Mouse (Mus musculus): ENCODE measurements around the gene Gm20662.

Gene Gm20662

GRCm38 (mm10) chr9:108054331-108055040, 58.3 kb downstream of the Gm20662 start:
- no peak for DNase-seq (ENCODE audit: low read depth)

GRCm38 (mm10) chr9:108055061-108055460, 58.9 kb downstream of the Gm20662 start:
- DNase-seq (ENCODE audit: low read depth), result no peak

- DNase-seq (ENCODE audit: low read depth), result no peak
Observed at GRCm38 (mm10) chr9:108055661-108056237, 59.6 kb downstream of the Gm20662 start.

- DNase-seq (ENCODE audit: low read depth), result no peak
Observed at GRCm38 (mm10) chr9:108056361-108057261, 60.5 kb downstream of the Gm20662 start.

- no peak for DNase-seq (ENCODE audit: low read depth)
Observed at GRCm38 (mm10) chr9:108057262-108057562, 61.1 kb downstream of the Gm20662 start.

- no peak for DNase-seq (ENCODE audit: low read depth)
Observed at GRCm38 (mm10) chr9:108058291-108058690, 62.1 kb downstream of the Gm20662 start.

GRCm38 (mm10) chr9:108062142-108062541, 66.0 kb downstream of the Gm20662 start:
- DNase-seq (ENCODE audit: low read depth), result no peak

- DNase-seq (ENCODE audit: low read depth), result no peak
Observed at GRCm38 (mm10) chr9:108063361-108063760, 67.2 kb downstream of the Gm20662 start.

- peak; percentile 55 for DNase-seq (ENCODE audit: low read depth)
Observed at GRCm38 (mm10) chr9:108065491-108066011, 69.4 kb downstream of the Gm20662 start.

GRCm38 (mm10) chr9:108067199-108067598, 71.0 kb downstream of the Gm20662 start:
- DNase-seq (ENCODE audit: low read depth), result no peak

GRCm38 (mm10) chr9:108067900-108068299, 71.8 kb downstream of the Gm20662 start:
- peak; percentile 90 for DNase-seq (ENCODE audit: low read depth)

- DNase-seq (ENCODE audit: low read depth), result no peak
Observed at GRCm38 (mm10) chr9:108069007-108069406, 72.9 kb downstream of the Gm20662 start.

GRCm38 (mm10) chr9:108069529-108069928, 73.4 kb downstream of the Gm20662 start:
- DNase-seq (ENCODE audit: low read depth), result no peak

- DNase-seq (ENCODE audit: low read depth), result no peak
Observed at GRCm38 (mm10) chr9:108071801-108072200, 75.7 kb downstream of the Gm20662 start.

GRCm38 (mm10) chr9:108072481-108072924, 76.4 kb downstream of the Gm20662 start:
- DNase-seq (ENCODE audit: low read depth), result no peak

- DNase-seq (ENCODE audit: low read depth), result no peak
Observed at GRCm38 (mm10) chr9:108073141-108073930, 77.2 kb downstream of the Gm20662 start.

- no peak for DNase-seq (ENCODE audit: low read depth)
Observed at GRCm38 (mm10) chr9:108080168-108080567, 84.0 kb downstream of the Gm20662 start, which contains the start of gene Mst1. Gene Mst1 (plus strand): TSS chr9:108080436.

- DNase-seq (ENCODE audit: low read depth), result peak; percentile 26
Observed at GRCm38 (mm10) chr9:108082549-108082948, 86.4 kb downstream of the Gm20662 start.

- peak; percentile 73 for DNase-seq (ENCODE audit: low read depth)
Observed at GRCm38 (mm10) chr9:108082988-108083431, 86.9 kb downstream of the Gm20662 start, which contains the start of gene Rnf123. Gene Rnf123 (minus strand): TSS chr9:108083346.

- DNase-seq (ENCODE audit: low read depth), result no peak
Observed at GRCm38 (mm10) chr9:108083561-108083960, 87.4 kb downstream of the Gm20662 start.

GRCm38 (mm10) chr9:108085261-108085660, 89.1 kb downstream of the Gm20662 start:
- no peak for DNase-seq (ENCODE audit: low read depth)

Measured in naive thymus-derived CD4-positive, alpha-beta T cell, adult 2 months (primary cell).